Mouse (Mus musculus) hindbrain, embryonic 11.5 days (tissue): ENCODE measurements around the gene Slc15a4. TPM values are rescaled to one million over a fixed set of nuclear protein-coding genes. Genes with fewer than 3 reads are reported as not detected.

Experiments used
- ATAC-seq: fragments of 200-750 bp; cut with Nextera tagmentation; 2 replicates; pipeline ENCODE4 v1.8.0; 2017; ENCODE audit warnings: mild to moderate bottlenecking, moderate TSS enrichment, moderate library complexity; ENCODE audit not compliant: low FRiP score
- DNase-seq: peaks from one replicate; pipeline ENCODE4 v3.0.0-alpha.2; 2015; ENCODE audit warnings: low spot score
- H3K27ac ChIP-seq: fragments of 300-500 bp; sonication (generic); 2 replicates; pipeline ENCODE4 v1.5.1; 2014; ENCODE audit warnings: mild to moderate bottlenecking, low read depth, low read length
- H3K27me3 ChIP-seq: fragments of 300-500 bp; sonication (generic); 2 replicates; pipeline ENCODE4 v1.6.1; 2014; ENCODE audit warnings: mild to moderate bottlenecking, low read length, moderate library complexity, mixed read lengths; ENCODE audit not compliant: control insufficient read depth, insufficient read depth
- H3K36me3 ChIP-seq: fragments of 300-500 bp; sonication (generic); 2 replicates; pipeline ENCODE4 v1.6.1; 2014; ENCODE audit warnings: mild to moderate bottlenecking, low read length, moderate library complexity, mixed read lengths; ENCODE audit not compliant: control insufficient read depth, insufficient read depth
- H3K4me1 ChIP-seq: fragments of 300-500 bp; sonication (generic); replicated peaks from 2 replicates; pipeline ENCODE4 v1.6.1; 2014; ENCODE audit warnings: low read length, mixed read lengths; ENCODE audit not compliant: control insufficient read depth, insufficient read depth
- H3K4me2 ChIP-seq: fragments of 300-500 bp; sonication (generic); replicated peaks from 2 replicates; pipeline ENCODE4 v1.6.1; 2014; ENCODE audit warnings: mild to moderate bottlenecking, low read depth, low read length
- H3K4me3 ChIP-seq: fragments of 300-500 bp; sonication (generic); 2 replicates; pipeline ENCODE4 v1.5.1; 2014; ENCODE audit warnings: low read depth, low read length
- H3K9ac ChIP-seq: fragments of 300-500 bp; sonication (generic); 2 replicates; pipeline ENCODE4 v1.6.1; 2014; ENCODE audit warnings: low read depth, low read length
- H3K9me3 ChIP-seq: fragments of 300-500 bp; sonication (generic); 2 replicates; pipeline ENCODE4 v1.6.1; 2016; ENCODE audit warnings: low read length; ENCODE audit not compliant: control insufficient read depth
- WGBS: fragments of 180-500 bp; shearing (Covaris S2); extraction: QIAGEN DNeasy Blood & Tissue Kit; methylation state at CpG from one replicate; pipeline ENCODE4 v1.1.7; 2014; 5-methylcytosine and 5-hydroxymethylcytosine counted together
- polyA plus RNA-seq: library from polyadenylated mRNA; unstranded; fragments of >200 nt; fragmentation: Nextera tagmentation; extraction: Ambion mirVana; gene quantifications from 2 replicates; pipeline ENCODE4 v1.2.1, GENCODE M21; 2014

Gene Slc15a4
- polyA plus RNA-seq, 1 experiment from 2014 or later: 22.2 TPM

DNA sequence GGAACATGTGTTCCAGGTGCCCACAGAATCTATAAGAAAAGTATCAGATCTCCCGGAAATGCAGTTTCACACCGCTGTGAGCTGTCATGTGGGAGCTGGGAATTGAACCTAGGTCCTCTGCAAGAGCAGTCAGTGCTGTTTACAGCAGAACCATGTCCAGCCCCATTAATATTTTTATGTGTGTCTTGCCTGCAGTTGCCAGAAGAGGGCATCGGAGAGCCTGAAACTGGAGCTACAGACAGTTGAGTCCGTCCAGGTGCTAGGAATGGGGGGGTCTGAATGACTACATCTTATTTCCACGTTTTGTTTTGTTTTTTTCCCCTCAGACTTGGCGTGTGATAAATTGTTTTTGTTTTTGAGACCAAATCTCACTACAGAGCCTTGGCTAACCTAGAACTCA, 15.3 kb upstream of the Slc15a4 start:
- H3K27me3 ChIP-seq: no peaks in the 10 kb centered on the region
- H3K4me1 ChIP-seq: no peaks in the 10 kb centered on the region
- H3K9ac ChIP-seq: no peak overlapping the region
- H3K27ac ChIP-seq: no peak overlapping the region
- H3K4me3 ChIP-seq: no peak overlapping the region
- DNase-seq (peak; percentile 16), ATAC-seq (no peak)
- no peaks in the 10 kb centered on the region for H3K36me3 ChIP-seq
- 77% methylated on average over 6 of the region's 6 CpGs for WGBS
- H3K4me2 ChIP-seq: no peak overlapping the region
- H3K9me3 ChIP-seq: no peaks in the 10 kb centered on the region

GRCm38 (mm10) chr5:127641185-127641958, 8.7 kb upstream of the Slc15a4 start:
- Histone ChIP-seq H3K27me3 (no peaks in the 10 kb centered on the region), H3K9me3 (no peaks in the 10 kb centered on the region), H3K9ac (no peak overlapping the region), H3K4me1 (no peaks in the 10 kb centered on the region), H3K27ac (no peak overlapping the region), H3K4me2 (no peak overlapping the region), H3K36me3 (no peaks in the 10 kb centered on the region), H3K4me3 (no peak overlapping the region)
- 96% methylated on average over 15 of the region's 15 CpGs for WGBS
- DNase-seq (no peak), ATAC-seq (no peak)

GRCm38 (mm10) chr5:127640359-127640758, 7.7 kb upstream of the Slc15a4 start:
- Histone ChIP-seq H3K9ac (no peak overlapping the region), H3K36me3 (no peaks in the 10 kb centered on the region), H3K4me2 (no peak overlapping the region), H3K4me3 (no peak overlapping the region), H3K9me3 (no peaks in the 10 kb centered on the region), H3K27me3 (no peaks in the 10 kb centered on the region), H3K27ac (no peak overlapping the region), H3K4me1 (no peaks in the 10 kb centered on the region)
- ATAC-seq (no peak), DNase-seq (no peak)
- WGBS: 96% methylated on average over 3 of the region's 3 CpGs

DNA sequence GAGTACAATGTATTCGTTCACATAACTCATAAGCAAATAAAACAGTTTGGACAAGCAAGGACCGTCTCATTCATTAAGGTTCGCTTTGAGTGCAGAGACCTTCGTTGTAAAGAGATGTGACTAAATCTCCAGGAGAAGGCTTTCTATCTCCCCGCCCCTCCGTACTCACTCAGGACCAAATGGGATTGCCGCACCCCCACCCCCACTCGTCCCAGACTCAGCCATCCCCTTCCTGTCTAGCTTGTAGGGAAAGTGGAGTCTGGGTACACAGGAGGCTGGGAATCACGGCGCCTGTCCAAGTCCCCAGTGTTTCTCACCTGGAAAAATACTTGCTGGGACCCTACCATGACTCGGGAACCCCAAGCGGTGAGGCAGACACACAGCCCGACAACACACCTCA, 6.9 kb upstream of the Slc15a4 start:
- H3K36me3 ChIP-seq: no peaks in the 10 kb centered on the region
- ATAC-seq (no peak), DNase-seq (no peak)
- WGBS: 92% methylated on average over 13 of the region's 13 CpGs
- no peaks in the 10 kb centered on the region for H3K9me3 ChIP-seq
- no peak overlapping the region for H3K4me2 ChIP-seq
- H3K27ac ChIP-seq: no peak overlapping the region
- no peaks in the 10 kb centered on the region for H3K4me1 ChIP-seq
- no peak overlapping the region for H3K9ac ChIP-seq
- H3K27me3 ChIP-seq: no peaks in the 10 kb centered on the region
- H3K4me3 ChIP-seq: no peak overlapping the region

- no peak overlapping the region for H3K9ac ChIP-seq
- H3K4me3 ChIP-seq: no peak overlapping the region
- no peaks in the 10 kb centered on the region for H3K9me3 ChIP-seq
- H3K27me3 ChIP-seq: no peaks in the 10 kb centered on the region
- H3K27ac ChIP-seq: no peak overlapping the region
- ATAC-seq: no peak
- DNase-seq: no peak
- no peaks in the 10 kb centered on the region for H3K4me1 ChIP-seq
- no peak overlapping the region for H3K4me2 ChIP-seq
- WGBS: 87% methylated on average over 6 of the region's 6 CpGs
- no peaks in the 10 kb centered on the region for H3K36me3 ChIP-seq
Observed at GRCm38 (mm10) chr5:127639067-127639605, 6.4 kb upstream of the Slc15a4 start.

GRCm38 (mm10) chr5:127638177-127638576, 5.5 kb upstream of the Slc15a4 start:
- Histone ChIP-seq H3K27me3 (no peaks in the 10 kb centered on the region), H3K4me1 (no peaks in the 10 kb centered on the region), H3K27ac (no peak overlapping the region), H3K36me3 (no peaks in the 10 kb centered on the region), H3K4me2 (no peak overlapping the region), H3K9me3 (no peaks in the 10 kb centered on the region), H3K9ac (no peak overlapping the region), H3K4me3 (no peak overlapping the region)
- ATAC-seq (no peak), DNase-seq (no peak)
- 90% methylated on average over 2 of the region's 2 CpGs for WGBS

DNA sequence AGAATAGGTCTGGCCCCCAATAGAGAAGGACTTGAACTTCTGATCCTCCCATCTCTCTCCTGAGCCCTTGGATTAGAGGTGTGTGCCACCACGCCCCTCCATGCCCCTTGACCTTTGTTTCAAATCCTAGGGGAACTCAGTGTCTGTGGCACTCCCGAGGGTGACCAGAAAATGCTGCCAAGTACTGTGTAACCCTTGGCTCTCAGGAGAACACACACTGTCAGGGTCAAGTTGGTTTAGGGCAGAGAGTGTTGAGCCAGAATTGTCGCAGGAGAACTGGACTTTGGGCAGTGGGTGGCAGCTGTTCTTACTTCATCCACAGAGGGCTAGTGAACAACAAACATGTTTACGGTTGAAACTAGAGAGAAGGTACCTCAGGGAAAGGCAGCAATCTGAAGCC, 4.9 kb upstream of the Slc15a4 start:
- DNase-seq (no peak), ATAC-seq (no peak)
- 74% methylated on average over 4 of the region's 4 CpGs for WGBS
- Histone ChIP-seq H3K4me3 (no peak overlapping the region), H3K4me1 (no peaks in the 10 kb centered on the region), H3K27me3 (no peaks in the 10 kb centered on the region), H3K27ac (no peak overlapping the region), H3K4me2 (no peak overlapping the region), H3K9ac (no peak overlapping the region), H3K9me3 (no peaks in the 10 kb centered on the region), H3K36me3 (no peaks in the 10 kb centered on the region)

- no peaks in the 10 kb centered on the region for H3K27me3 ChIP-seq
- WGBS: 94% methylated on average over 7 of the region's 7 CpGs
- DNase-seq: no peak
- no peak overlapping the region for H3K9ac ChIP-seq
- no peaks in the 10 kb centered on the region for H3K4me1 ChIP-seq
- no peak overlapping the region for H3K4me3 ChIP-seq
- no peak overlapping the region for H3K27ac ChIP-seq
- H3K36me3 ChIP-seq: no peaks in the 10 kb centered on the region
- no peak overlapping the region for H3K4me2 ChIP-seq
- no peaks in the 10 kb centered on the region for H3K9me3 ChIP-seq
- no peak for ATAC-seq
Observed at GRCm38 (mm10) chr5:127633666-127634065, 969 bp upstream of the Slc15a4 start.

DNA sequence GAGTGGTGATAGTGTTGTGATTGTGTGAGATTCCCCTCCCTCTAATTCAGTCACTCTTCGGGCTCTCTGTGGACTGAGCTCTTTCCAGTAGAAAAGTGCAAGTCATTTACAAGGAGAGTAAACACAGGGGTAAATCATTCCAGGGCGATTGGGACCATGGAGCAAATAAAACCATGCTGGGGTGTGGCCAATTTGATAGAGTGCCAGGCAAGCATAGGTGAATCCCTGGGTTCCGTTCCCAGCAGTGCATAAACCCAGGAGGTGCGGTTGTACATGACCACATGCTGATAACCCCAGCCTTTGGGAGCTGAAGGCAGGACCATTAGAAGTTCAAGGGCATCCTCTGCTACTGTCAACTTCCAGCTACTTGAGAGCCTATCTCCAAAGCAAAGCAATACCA, 491 bp upstream of the Slc15a4 start:
- no peak overlapping the region for H3K9ac ChIP-seq
- H3K36me3 ChIP-seq: no peaks in the 10 kb centered on the region
- 46% methylated on average over 4 of the region's 4 CpGs for WGBS
- no peaks in the 10 kb centered on the region for H3K9me3 ChIP-seq
- peak overlapping the region; percentile 98; the same call in 1 of the 2 replicates for H3K4me2 ChIP-seq
- H3K27me3 ChIP-seq: no peaks in the 10 kb centered on the region
- H3K27ac ChIP-seq: no peak overlapping the region
- H3K4me3 ChIP-seq: peak overlapping the region; percentile 54
- DNase-seq (peak; percentile 14), ATAC-seq (no peak)
- H3K4me1 ChIP-seq: no peaks in the 10 kb centered on the region
